Mouse (Mus musculus) right cerebral cortex, postnatal 10 days (tissue): ENCODE data around the gene Hace1.
A peak's percentile ranks its signal among the peaks of the same experiment; 100 is the strongest.
"Not testable (repeated sequence)": the region's sequence is repeated elsewhere in the genome, so short reads cannot be mapped to it uniquely, and the experiment has no call there.

Experiments
- DNase-seq, 2 experiments: peaks; one replicate each; pipeline ENCODE4 v3.0.0; 2021; ENCODE audit warnings: low spot score in 2 of 2

Hace1 gene

DNA sequence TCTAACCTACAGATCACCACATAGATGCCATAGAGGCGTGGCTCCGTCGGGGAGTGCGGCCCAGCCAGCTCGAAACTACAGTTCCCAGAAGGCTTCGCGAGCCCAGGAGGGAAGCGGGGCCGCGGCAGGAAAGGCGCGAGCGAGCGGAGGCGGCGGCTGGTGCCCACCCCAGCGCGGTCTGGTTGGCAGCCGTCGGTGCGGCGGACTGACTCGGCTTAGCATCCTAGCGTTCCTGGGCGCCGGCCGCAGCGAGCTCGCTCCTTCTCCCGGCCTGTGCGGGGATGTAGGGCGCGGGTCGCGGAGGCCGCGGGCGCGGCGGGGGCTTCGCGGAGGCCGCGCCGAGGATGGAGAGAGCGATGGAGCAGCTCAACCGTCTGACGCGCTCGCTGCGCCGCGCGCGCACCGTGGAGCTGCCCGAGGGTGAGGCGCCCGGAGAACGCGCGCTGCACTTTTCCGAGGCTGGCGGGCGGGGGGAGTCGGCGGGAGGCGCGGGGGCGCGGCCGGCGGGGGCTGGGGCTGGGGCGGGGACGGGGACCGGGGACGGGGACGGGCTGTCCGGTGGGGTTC, at the start of gene Hace1:
Hace1 (plus strand) TSS at position 99 of the 567 bp plus-strand sequence.
- peak; percentile 91 to 92 for DNase-seq

DNA sequence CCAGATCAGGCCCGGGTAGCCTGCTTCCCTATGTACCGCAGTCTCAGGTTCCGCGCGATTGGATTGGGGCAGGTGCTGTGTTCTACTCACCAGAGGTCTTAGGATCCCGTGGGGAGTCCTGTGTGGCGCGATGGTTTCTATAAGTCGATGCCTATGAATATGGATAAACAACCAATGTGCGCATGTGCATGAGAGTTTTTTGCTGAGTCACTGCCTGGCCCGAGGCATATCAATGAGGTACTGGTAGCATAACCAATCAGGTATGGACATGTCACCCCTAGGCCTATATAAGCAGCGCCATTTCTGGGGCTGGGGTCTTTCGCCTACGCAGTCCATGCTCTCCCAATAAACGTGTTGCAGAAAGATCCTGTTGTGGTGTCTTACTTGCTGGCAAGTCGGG, 40.3 kb upstream of the Hace1 start:
- not testable (repeated sequence) for DNase-seq

DNA sequence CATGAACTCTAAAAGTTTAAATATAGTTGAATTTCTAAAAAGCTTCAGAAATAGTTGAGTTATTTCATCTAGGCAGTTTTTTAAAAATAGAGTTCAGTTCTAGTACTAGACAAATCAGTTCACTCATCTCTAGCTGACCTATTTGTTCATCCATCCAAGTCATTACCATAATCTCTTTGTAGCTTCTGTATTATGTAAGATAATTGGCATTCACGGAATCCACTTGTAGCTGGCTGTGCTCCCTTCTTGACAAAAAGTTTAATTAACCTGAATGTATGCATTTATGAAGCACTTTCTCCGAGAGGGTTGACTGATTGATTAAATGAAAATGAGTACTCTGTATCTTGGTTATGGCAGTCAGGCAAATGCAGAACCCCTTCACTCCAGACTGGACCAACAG, 34.9 kb upstream of the Hace1 start:
- DNase-seq = no peak

DNA sequence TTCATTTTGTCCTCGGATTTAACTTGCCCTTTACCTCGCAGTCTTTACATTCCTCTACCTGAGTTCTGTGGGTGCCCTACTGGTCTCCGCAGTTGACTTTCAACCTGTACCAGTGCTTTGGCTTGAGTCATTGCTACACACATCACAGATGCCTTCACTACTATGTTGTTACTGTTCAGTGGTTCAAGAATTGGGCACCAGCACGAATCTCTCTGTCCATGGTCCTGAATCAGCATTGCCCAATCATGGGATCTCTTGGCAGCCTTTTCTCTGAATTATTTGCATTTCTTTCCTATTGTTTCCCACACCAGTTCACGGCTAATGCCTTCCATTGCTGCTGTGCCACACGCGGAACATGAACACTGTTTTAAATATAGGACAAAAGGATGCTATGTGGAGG, 30.8 kb upstream of the Hace1 start:
- DNase-seq = no peak

DNA sequence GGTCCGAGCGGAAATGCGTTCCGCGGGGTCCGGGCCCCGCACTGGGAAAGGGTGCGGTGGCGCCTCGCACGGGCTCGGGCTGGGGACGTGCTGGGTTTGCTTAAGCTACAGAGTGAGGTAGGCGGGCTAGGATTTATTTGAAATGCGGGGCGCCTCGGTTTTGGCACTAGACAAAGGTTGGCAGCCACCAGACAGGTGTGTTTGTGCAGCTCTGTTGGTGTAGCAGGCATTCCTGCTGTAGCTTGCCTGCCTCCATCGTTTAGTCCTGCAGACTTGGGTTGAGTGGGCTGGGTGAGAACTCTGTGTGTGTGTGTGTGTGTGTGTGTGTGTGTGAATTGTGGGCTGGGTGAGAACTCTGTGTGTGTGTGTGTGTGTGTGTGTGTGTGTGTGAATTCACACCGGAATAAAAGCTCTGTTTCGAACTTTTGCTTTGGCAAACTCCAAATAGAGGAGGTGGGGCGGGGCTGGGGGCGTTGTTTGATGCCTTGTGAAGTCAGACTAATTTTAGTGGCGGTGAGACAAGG, 731 bp downstream of the Hace1 start:
- DNase-seq = peak; percentile 55 to 67

DNA sequence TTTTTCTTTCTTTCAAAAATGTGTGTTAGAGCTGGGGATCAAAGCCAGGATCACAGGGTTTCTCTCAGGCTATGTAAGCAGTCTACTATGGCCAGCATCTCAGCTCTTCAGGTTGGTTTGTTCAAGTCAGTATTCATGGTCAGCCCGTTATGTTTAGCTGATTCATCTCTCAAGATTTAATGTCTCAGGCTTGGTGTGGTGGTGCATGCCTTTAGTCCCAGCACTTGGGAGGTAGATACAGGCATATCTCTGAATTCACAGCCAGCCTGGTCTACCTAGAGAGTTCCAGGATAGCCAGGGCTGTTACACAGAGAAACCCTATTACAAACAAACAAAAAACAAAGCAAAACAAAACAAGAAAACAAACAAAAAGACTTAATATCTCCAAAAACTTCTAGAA, 5.7 kb downstream of the Hace1 start:
- DNase-seq = no peak

DNA sequence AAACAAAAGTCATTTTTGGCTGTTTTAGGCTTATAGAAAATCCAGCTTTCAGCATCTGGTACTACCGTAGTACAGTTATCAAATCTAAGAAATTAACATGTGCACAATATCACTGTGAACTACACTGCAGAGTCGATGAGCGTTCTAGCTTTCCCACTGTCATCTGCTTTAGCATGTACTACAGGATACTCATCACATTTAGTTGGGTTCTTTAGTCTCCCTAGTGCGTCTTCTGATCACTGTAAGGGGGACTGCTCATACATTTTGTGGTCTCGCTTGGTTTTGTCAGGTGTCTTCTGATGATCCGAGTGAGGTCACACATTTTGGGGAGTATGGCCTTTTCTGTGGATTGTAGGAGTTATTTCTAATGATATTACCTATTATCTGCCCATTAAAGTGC, 6.2 kb downstream of the Hace1 start:
- DNase-seq = no peak

DNA sequence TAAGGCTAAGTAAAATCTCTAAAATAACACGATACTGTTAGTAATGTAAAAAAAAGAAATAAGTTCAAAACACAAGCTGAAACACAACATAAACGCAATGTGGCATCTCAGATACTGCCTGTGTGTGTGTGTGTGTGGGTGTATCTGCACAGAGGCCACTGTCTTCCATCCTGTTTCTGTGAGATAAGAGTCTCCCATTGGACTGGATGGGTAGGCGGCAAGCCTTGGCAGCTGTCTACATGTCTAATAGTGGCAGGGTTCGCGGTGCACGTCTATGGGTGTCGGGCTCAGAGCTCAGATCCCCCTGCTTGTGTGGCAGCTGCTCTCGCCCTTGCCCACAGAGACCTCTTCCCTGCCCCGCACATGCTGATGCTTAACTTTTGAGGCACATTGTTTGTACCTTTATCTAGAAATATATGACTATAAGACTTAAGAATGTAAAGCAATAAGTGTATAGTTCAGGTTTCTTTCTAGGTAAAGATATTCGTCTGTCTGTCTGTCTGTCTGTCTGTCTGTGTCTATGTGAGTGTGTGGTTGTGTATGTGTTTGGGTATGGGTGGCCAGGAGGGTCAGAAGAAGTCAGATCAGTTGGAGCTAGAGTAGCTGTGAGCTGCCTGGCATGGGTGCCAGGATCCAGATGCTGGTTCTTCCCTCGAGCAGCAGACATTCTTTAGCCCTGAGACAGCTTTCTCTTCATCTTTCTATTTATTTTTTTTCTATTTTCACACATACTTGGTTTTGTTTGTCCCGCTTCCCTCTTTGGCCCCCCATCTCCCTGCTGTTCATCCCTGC, 6.9 kb downstream of the Hace1 start:
- no peak for DNase-seq

DNA sequence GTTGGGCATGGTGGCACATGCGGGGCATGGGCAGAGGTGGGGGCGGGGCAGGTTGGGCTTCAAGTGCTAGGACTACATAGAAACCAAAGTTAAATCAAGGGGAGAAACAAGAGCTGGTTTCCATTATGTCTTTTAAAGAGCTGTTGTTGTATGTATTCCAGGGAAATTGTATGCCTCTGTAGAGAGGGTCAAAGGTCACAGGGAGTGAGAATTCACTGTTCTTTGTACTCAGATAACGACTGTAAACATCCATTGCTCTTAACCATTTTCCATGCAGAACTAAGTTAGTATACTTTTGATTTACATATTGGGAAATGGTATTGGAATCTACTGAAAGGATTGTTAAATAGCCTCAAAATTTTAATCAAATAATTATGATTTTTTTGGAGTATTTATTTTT, 28.2 kb downstream of the Hace1 start:
- DNase-seq = no peak

DNA sequence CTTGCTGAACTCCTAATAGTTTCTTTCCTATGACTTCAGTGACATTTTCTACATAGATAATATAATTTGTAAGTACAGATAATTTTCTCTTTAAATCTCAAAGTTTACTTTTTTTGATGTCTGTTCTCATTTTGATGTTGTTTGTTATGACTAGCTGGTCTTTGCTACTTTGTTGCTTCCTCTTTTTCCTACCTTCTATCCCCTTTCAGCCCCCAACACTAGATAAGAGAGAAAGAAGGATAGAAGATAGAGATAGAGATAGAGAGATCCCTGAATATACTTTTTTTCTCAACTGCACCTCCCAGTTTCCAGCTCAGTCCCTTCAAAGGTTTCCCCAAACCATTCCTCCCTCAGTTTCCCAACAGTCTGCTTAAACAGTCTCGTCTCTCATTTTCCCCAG, 33.1 kb downstream of the Hace1 start:
- no peak for DNase-seq

DNA sequence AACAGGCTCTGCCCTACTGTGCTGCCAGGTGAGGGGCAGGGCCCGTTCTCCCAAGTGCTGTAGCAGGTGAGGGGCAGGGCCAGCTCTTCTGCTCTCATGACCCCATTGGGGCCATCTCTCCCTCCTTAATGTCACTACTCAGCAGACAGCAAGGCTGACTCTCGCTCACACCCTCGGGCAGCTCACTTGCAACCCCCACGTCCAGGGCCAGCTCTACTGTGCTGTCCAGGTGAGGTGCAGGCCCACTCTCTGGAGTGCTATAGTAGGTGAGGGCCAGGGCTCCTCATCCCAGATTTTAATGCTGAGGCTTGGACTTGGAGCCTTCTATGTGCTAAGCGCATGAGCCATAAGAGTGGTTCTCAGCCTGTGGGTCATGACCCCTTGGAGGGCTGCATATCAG, 38.4 kb downstream of the Hace1 start:
- DNase-seq = no peak

DNA sequence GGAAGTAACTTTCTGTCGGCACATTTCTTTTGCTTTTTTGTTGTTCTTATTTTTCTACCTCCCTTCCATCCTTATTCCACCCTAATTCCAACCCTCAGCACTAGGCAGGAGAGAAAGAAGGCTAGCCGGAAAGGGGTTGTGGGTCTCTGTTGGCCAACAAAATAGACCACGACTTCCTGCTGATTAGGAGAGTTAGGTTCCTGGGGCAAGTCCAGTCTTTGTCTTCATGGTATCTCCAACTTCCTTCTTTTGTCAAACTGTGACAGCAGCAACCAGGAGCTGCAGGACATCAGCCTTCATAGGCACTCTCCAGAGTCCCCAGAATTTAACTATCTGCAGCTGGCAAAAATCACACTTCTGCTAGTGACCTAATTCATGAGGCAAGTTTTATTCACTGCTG, 41.4 kb downstream of the Hace1 start:
- DNase-seq = no peak

DNA sequence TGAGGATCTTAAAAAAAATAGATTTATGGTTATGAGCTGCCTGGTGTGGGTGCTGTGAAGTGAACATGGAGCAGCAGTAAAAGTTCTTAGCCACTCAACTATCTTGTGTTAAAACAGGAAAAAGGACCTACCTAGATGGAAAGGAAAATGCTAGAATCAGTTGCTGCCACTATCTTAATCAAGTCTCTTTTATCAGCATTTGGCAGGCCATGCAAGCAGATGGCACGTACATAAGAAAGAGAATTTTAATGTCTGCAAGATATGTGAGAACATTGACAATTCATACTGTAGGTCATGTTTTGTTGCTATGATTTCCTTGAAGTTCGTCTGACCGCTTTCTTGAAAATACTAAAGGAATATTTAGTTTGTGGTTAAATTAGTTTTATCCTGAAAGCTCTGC, 54.4 kb downstream of the Hace1 start:
- DNase-seq = no peak

DNA sequence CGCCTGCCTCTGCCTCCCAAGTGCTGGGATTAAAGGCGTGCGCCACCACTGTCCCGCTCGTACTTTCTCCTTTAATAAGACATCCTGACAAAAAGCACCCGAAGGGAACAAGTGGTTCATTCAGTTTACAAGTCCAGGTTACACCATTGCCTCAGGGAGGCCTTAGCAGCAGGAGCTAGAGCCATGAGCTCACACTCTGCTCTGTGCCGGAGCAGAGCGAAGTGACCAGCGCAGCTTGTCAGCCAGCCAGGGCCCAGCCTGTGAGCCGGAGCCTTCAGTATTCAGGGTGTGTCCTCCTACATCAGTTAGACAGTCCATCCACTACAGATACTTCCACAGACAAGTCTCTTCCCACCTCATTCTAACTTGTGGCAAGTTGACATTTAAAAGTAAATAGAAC, 55.0 kb downstream of the Hace1 start:
- DNase-seq = no peak

DNA sequence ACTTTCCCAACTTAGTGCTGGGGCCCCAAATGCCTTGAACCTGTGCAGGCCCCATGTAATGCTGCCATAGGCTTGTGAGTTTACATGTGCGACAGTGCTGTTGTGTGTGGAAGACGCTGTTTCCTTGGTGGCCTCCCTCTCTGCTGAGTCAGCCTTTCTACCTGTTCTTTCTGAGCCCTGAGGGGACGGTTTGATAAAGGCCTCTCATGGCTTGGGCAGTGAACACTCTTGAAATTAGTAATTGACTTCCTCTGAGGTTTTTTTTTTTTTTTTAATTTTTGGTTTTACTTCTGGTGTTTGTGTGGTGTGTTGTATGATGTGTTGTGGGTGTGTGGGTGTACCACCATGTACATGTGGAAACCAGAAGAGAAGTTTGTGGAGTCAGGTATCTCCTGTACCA, 57.6 kb downstream of the Hace1 start:
- DNase-seq = no peak

DNA sequence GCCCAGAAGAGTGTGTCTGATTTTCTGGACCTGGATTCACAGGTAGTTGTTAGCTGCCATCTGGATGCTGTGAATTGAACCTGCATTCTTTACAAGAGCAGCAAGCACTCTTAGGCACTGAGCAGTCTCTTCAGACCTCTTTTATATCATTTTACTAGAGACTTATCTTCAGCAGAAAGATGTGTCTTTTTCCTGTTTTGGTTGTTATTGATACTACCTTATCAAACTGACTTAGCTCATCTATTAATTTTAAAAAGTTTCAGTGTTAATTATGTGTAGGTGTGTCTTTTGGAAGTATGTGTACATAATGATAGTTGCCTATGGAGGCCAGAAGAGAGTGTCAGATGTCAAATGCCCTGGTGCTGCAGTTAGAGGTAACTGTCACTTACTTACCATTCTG, 62.1 kb downstream of the Hace1 start:
- DNase-seq = no peak

DNA sequence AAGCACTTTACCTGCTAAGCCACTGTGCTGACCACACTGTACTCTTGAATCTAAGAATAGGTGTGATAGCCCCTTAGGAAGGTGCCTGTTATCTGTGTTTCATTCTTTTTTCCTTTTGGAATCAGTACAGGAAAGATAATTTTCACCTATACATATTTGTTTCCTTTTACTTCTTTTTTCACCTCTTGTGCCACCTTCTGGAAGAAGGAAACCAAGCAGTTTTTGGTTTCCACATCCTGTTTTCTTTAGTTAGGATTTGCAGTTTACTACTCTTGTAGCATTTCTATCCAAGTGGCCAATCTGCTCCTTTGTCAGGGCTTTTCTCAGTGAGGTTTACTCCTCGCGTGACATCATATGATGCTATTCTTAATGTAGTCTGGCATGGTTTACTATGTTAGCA, 76.4 kb downstream of the Hace1 start:
- no peak for DNase-seq

DNA sequence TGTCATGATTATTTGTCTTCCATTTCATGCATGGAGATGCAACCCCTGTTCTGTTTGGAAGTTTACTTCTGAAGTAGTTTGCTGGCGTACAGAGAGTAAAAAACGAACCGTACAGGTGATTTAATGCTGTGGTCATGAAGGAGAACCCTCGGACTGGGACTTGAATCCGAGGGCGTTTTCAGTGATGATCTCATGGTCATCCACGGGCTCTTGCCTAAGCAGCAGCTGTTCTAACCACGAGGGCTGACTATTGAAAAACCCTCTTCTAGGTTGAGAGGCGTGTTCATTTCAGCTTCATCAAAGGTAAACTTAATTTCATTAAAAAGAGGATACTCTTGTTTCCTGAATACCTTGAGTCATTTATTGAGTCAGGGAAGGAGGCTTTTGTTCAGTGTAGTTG, 84.4 kb downstream of the Hace1 start:
- DNase-seq = no peak

DNA sequence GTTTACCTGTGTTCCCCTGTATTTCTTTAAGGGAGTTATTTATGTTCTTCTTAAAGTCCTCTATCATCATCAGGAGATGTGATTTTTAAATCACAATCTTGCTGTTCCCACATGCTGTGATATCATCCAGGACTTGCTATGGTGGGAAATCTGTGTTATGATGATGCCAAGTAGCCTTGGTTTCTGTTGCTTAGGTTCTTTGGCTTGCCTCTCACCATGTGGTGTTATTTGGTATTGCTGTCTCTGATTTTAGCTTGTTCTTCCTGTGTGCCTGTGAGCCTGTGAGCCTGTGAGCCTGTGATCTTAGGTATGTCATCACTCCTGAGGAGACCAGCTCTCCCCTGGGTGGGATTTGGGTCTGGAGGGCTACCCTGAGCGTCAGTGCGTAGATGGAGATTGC, 90.6 kb downstream of the Hace1 start:
- no peak for DNase-seq

DNA sequence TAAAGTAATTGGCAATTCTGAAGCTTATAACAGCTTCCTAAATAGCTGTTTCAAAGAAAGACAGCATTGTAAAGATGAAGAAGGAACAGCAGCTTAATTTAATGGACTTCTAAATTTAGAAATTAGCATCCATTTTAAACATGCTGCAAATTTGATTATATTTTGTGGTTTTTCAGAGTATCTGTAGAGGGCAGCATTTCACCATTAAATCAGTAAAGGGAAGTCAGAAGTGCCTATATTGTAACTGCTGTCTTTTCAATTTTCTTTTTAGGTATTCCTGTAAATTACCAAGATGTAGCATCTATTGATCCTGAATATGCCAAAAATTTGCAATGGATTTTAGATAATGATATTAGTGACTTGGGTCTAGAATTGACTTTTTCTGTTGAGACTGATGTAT, 99.2 kb downstream of the Hace1 start:
- DNase-seq = no peak

DNA sequence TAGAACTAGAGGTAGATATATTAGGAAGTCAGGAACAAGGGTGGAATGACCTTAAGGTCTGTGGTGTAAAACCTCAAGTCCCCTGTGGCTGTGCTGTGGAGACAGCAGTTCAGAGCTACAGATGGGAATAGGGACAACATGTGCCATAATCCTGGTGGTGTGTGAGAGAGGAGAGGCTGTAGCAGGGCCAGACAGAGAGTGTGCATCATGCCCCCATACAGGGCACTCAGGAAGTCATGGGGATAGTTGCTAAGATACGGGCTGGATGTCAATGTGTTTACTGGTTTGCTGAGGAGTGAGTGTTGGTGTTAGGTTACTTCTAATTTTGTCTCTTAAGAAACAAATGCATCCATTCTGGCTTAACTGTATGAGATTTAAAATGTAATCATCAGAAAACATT, 108.6 kb downstream of the Hace1 start:
- no peak for DNase-seq

DNA sequence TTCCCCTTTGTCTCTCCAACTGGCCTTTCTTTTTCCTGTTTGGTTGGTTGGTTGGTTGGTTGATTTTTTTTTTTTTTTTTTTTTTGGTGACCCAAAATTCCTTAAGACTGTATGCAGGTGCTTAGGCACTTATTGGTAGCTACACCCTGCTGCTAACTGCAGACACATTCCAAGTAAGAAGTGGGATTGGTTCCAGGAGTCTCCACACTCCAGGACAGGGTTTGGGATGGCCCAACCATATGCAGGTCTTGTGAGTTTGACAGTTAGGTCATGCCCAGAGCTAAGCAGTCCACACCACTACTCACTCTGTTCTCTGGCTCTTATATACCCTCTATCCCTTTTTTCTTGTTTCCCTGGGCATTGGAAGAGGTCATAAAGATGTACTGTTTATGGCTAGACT, 117.3 kb downstream of the Hace1 start:
- DNase-seq = no peak

DNA sequence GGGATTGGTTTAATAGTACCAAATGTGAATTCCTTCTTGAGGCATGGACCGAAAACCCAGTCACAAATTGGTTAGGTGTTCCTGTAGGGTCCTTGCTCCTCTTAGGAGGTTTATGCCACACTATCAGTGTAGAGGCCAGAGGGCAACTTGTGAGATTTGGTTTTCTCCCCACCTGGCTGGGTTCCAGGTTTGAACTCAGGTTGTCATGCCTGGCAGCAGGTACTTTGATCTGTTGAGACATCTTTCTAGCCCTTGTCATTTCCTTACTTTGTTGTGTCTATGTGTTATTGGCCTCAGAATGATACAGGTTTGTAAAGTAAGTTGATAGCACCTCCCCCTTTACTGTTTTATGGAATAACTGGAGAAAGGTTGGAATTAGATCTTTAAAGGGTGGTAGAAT, 117.9 kb downstream of the Hace1 start:
- DNase-seq = no peak

DNA sequence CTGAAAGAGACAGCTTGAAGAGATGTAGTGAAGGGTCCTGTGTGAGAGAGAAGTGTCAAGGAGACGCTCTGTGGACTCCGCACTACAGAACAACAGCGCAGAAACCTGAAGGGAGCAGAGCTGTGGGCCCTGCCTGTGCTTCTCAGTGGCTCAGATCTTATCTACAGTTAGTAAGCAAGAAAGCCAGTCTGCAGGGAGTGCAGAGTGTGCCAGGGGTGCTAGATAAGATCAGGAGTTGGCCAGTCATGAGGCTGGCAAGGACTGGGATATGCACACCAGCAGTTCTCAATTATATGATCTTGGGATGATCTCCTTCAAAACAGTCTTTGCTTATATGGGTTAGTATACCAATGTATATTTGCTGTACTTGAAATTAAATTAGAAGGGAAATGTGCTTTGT, 121.3 kb downstream of the Hace1 start:
- DNase-seq = no peak
